Mouse (Mus musculus) kidney, adult 9 months (tissue): ENCODE measurements around the gene Susd4.

Experiments used
- DNase-seq: peaks from one replicate; pipeline ENCODE4 v3.0.0; 2022

Susd4 gene

GRCm38 (mm10) chr1:182926465-182926864 lies 162.8 kb downstream of the Susd4 start:
- DNase-seq, result no peak

- no peak for DNase-seq
These were observed 164.5 kb downstream of the Susd4 start for GRCm38 (mm10) chr1:182927878-182928851.

- DNase-seq, result no peak
These were observed 171.8 kb downstream of the Susd4 start for GRCm38 (mm10) chr1:182935469-182935868.

GRCm38 (mm10) chr1:182937486-182938120 lies 173.9 kb downstream of the Susd4 start:
- no peak for DNase-seq

GRCm38 (mm10) chr1:182941921-182942320 lies 178.3 kb downstream of the Susd4 start:
- no peak for DNase-seq

- DNase-seq, result no peak
These were observed 180.3 kb downstream of the Susd4 start for GRCm38 (mm10) chr1:182943911-182944310.

- no peak for DNase-seq
These were observed 181.0 kb downstream of the Susd4 start for GRCm38 (mm10) chr1:182944638-182945037.

GRCm38 (mm10) chr1:182945561-182945960 lies 181.9 kb downstream of the Susd4 start:
- DNase-seq, result no peak
